29 mouse cellular contexts compared by ENCODE assay signal in genomic region chr10:45276499-45276898, GRCm38 (mm10). TPM values are rescaled to one million over a fixed set of nuclear protein-coding genes. Genes with fewer than 3 reads are reported as not detected.
DNase-seq lines count a peak whose midpoint lies in the region; ATAC-seq and TF ChIP-seq lines count a peak whose summit lies in the region.
"Had no signal": no experiment of that assay in that cellular context is flagged by ENCODE, and none has a peak within 500 bp of the region (broad histone marks: within the 10 kb centered on the region; RNA-seq: fewer than 3 reads in every experiment).

No protein-coding gene starts in this region.

- no peaks in the 10 kb centered on the region for H3K9me3 ChIP-seq in kidney, postnatal 0 days (replicated peaks; ENCODE audit: low read length)
- H3K9me3 ChIP-seq in midbrain, embryonic 16.5 days (replicated peaks; ENCODE audit: control insufficient read depth, low read length, poor library complexity, severe bottlenecking): no peaks in the 10 kb centered on the region
- H3K9me3 ChIP-seq: forebrain, embryonic 13.5 days; hindbrain, embryonic 13.5 days; liver, embryonic 15.5 days; midbrain, embryonic 13.5 days had no signal

- no peak for TF ChIP-seq POLR2A in myocyte (IDR thresholded peaks at IDR 0.05; ENCODE audit: insufficient read length, low read depth)

- H3K4me3 ChIP-seq in kidney, postnatal 0 days (replicated peaks; ENCODE audit: low read depth, low read length): no peak overlapping the region
- no peak overlapping the region for H3K4me3 ChIP-seq in myocyte
- no peak overlapping the region for H3K4me3 ChIP-seq in midbrain, embryonic 16.5 days (ENCODE audit: low read depth, low read length)
- H3K4me3 ChIP-seq: forebrain, embryonic 13.5 days; heart, embryonic 12.5 days; hindbrain, embryonic 13.5 days; liver, embryonic 15.5 days; midbrain, embryonic 13.5 days had no signal

- no peak overlapping the region for H3ac ChIP-seq in myocyte (ENCODE audit: control insufficient read depth, insufficient read length)

- peak; percentile 5 for DNase-seq in kidney, postnatal 0 days (ENCODE audit: low spot score)
- DNase-seq in kidney, adult 18-20 months: no peak
- DNase-seq in 416B (ENCODE audit: low read depth): peak; percentile 37
- DNase-seq in urinary bladder, postnatal 10 days (ENCODE audit: low spot score): no peak
- DNase-seq: adrenal gland, postnatal 25 days; B cell, adult 2 months; cerebellum, adult 8-10 months; cerebellum, postnatal 25 days; gastrocnemius, postnatal 14 days; heart, adult 11 months; heart, postnatal 14 days; kidney, adult 9 months; kidney, postnatal 14 days; layer of hippocampus, adult 9-11 months; lung, embryonic 14.5 days; lung, postnatal 14 days; spleen, adult 18-20 months; thymus, adult 18-20 months; thymus, postnatal 25 days had no signal

- no peaks in the 10 kb centered on the region for H3K36me3 ChIP-seq in kidney, postnatal 0 days (ENCODE audit: insufficient read depth, low read length)
- H3K36me3 ChIP-seq in myocyte (ENCODE audit: control insufficient read depth, insufficient read depth): no peaks in the 10 kb centered on the region
- H3K36me3 ChIP-seq in midbrain, embryonic 16.5 days (ENCODE audit: control insufficient read depth, insufficient read depth, low read length): no peaks in the 10 kb centered on the region
- H3K36me3 ChIP-seq: hindbrain, embryonic 13.5 days; liver, embryonic 15.5 days; midbrain, embryonic 13.5 days had no signal

- H3K4me1 ChIP-seq in kidney, postnatal 0 days (replicated peaks; ENCODE audit: insufficient read depth, low read length): no peaks in the 10 kb centered on the region
- H3K4me1 ChIP-seq in midbrain, embryonic 16.5 days (ENCODE audit: control insufficient read depth, insufficient read depth, low read length): no peaks in the 10 kb centered on the region
- H3K4me1 ChIP-seq: forebrain, embryonic 13.5 days; hindbrain, embryonic 13.5 days; liver, embryonic 15.5 days; midbrain, embryonic 13.5 days had no signal

- 34% methylated on average over 3 of the region's 3 CpGs for WGBS in kidney, postnatal 0 days
- 52% methylated on average over 3 of the region's 3 CpGs for WGBS in midbrain, embryonic 16.5 days

- H3K27me3 ChIP-seq in kidney, postnatal 0 days (ENCODE audit: insufficient read depth, low read length): no peaks in the 10 kb centered on the region
- H3K27me3 ChIP-seq in myocyte (ENCODE audit: control insufficient read depth, insufficient read depth, insufficient read length): no peaks in the 10 kb centered on the region
- H3K27me3 ChIP-seq in midbrain, embryonic 16.5 days (ENCODE audit: control insufficient read depth, insufficient read depth, low read depth, low read length): no peaks in the 10 kb centered on the region
- H3K27me3 ChIP-seq: forebrain, embryonic 13.5 days; heart, embryonic 12.5 days; hindbrain, embryonic 13.5 days; liver, embryonic 15.5 days; midbrain, embryonic 13.5 days had no signal

- ATAC-seq in kidney, postnatal 0 days (replicated peaks; ENCODE audit: low FRiP score, low read depth): no peak
- peak; percentile 68 to 80 for ATAC-seq in hematopoietic stem cell, adult 5-6 weeks (replicated peaks in 1 of 2; ENCODE audit: insufficient read depth in 1 of 2, low FRiP score in 2 of 2, low TSS enrichment in 1 of 2, low read depth in 1 of 2, poor library complexity in 2 of 2, severe bottlenecking in 2 of 2)
- ATAC-seq in midbrain, embryonic 16.5 days: no peak
- ATAC-seq: forebrain, embryonic 13.5 days; intestine, embryonic 16.5 days; midbrain, embryonic 13.5 days had no signal

- H3K4me2 ChIP-seq in kidney, postnatal 0 days (ENCODE audit: low read length): no peak overlapping the region
- H3K4me2 ChIP-seq in myocyte (ENCODE audit: low read depth): peak overlapping the region; percentile 57
- no peak overlapping the region for H3K4me2 ChIP-seq in midbrain, embryonic 16.5 days (ENCODE audit: low read length)
- H3K4me2 ChIP-seq: forebrain, embryonic 13.5 days; heart, embryonic 12.5 days; hindbrain, embryonic 13.5 days; liver, embryonic 15.5 days; lung, embryonic 14.5 days; midbrain, embryonic 13.5 days had no signal

- TF ChIP-seq CTCF in kidney, postnatal 0 days (IDR thresholded peaks at IDR 0.05; ENCODE audit: low read depth): no peak

- H3K27ac ChIP-seq in kidney, postnatal 0 days: no peak overlapping the region
- H3K27ac ChIP-seq in midbrain, embryonic 16.5 days (ENCODE audit: low read length): no peak overlapping the region
- H3K27ac ChIP-seq: forebrain, embryonic 13.5 days; hindbrain, embryonic 13.5 days; liver, embryonic 15.5 days; midbrain, embryonic 13.5 days had no signal

- no peaks in the 10 kb centered on the region for H3K79me2 ChIP-seq in myocyte (ENCODE audit: control insufficient read depth, insufficient read depth)

- no peak overlapping the region for H3K9ac ChIP-seq in kidney, postnatal 0 days (ENCODE audit: low read depth, low read length)
- no peak overlapping the region for H3K9ac ChIP-seq in midbrain, embryonic 16.5 days (ENCODE audit: low read depth, low read length)
- H3K9ac ChIP-seq: forebrain, embryonic 13.5 days; heart, embryonic 12.5 days; hindbrain, embryonic 13.5 days; liver, embryonic 15.5 days; lung, embryonic 14.5 days; midbrain, embryonic 13.5 days had no signal

TF ChIP-seq in myocyte, 11 proteins besides CTCF, POLR2A, EP300 and RAD21:
- no peak for TF ChIP-seq MYOD1 (IDR thresholded peaks at IDR 0.05; ENCODE audit: control insufficient read depth in 1 of 3, insufficient read length in 2 of 3, low read depth in 2 of 3)
- no peak for TF ChIP-seq CEBPB (IDR thresholded peaks at IDR 0.05; ENCODE audit: insufficient read depth, poor library complexity, severe bottlenecking)
- TF ChIP-seq MAX (IDR thresholded peaks at IDR 0.05; ENCODE audit: low read depth): no peak
- TF ChIP-seq TCF12 (IDR thresholded peaks at IDR 0.05; ENCODE audit: insufficient read depth, poor library complexity, severe bottlenecking): no peak
- TF ChIP-seq TCF3 (IDR thresholded peaks at IDR 0.05; ENCODE audit: insufficient read length, low read depth): no peak
- TF ChIP-seq E2F4 (IDR thresholded peaks at IDR 0.05; ENCODE audit: insufficient read depth): no peak
- no peak for TF ChIP-seq REST (IDR thresholded peaks at IDR 0.05; ENCODE audit: insufficient read depth, insufficient read length)
- TF ChIP-seq POLR2AphosphoS2 (IDR thresholded peaks at IDR 0.05; ENCODE audit: insufficient read length, low read depth): no peak
- TF ChIP-seq MYOG (IDR thresholded peaks at IDR 0.05; ENCODE audit: control insufficient read depth in 1 of 3, insufficient read depth in 1 of 3, insufficient read length in 2 of 3, low read depth in 2 of 3): no peak
- no peak for TF ChIP-seq SRF (IDR thresholded peaks at IDR 0.05; ENCODE audit: control insufficient read depth, insufficient read length, low read depth)
- no peak for TF ChIP-seq USF1 (IDR thresholded peaks at IDR 0.05; ENCODE audit: low read depth)

RNA-seq across cellular contexts. Expression of gene Bves, which starts 59.1 kb away (rescaled TPM):
- polyA plus RNA-seq in kidney, postnatal 0 days (2015; fragmentation: Nextera tagmentation; extraction: Ambion mirVana): 0.91 and 0.93 TPM in 2 replicates
- not detected in 2 replicates for total RNA-seq in hematopoietic stem cell, adult 5-6 weeks (2017)
- polyA plus RNA-seq in myocyte (2012; fragmentation: generic; extraction: Trizol): 35.3 TPM
- polyA plus RNA-seq in midbrain, embryonic 16.5 days (2015; fragmentation: Nextera tagmentation; extraction: Ambion mirVana): 1.2 and 1.7 TPM in 2 replicates
- total RNA-seq: neutrophil, adult 5-6 weeks had no signal

Comparison
In these comparisons a context has a peak if more than half of its experiments do, and no peak if none do; other contexts are left out.
1. DNase-seq: peak in kidney, postnatal 0 days (single experiment) and 416B (single experiment); none in kidney, adult 18-20 months (single experiment) and urinary bladder, postnatal 10 days (single experiment).
2. ATAC-seq: peak in hematopoietic stem cell, adult 5-6 weeks (2 of 2); none in kidney, postnatal 0 days (single experiment) and midbrain, embryonic 16.5 days (single experiment).
3. RNA of gene Bves, which starts 59.1 kb away (polyA plus RNA-seq): 35.3 TPM in myocyte (single experiment); 1.2 to 1.7 TPM in midbrain, embryonic 16.5 days and 0.91 to 0.93 TPM in kidney, postnatal 0 days; every median in the first group is over 10 times any median in the second.